Comparison of ENCODE assay signal across 8 mouse cellular contexts in genomic region chr3:34443731-34444628, GRCm38 (mm10).
A peak's percentile ranks its signal among the peaks of the same experiment; 100 is the strongest.
DNase-seq lines count a peak whose midpoint lies in the region; ATAC-seq lines count a peak whose summit lies in the region.

No protein-coding gene starts in this region.

- H3K4me2 ChIP-seq in forebrain, embryonic 16.5 days (ENCODE audit: low read length): peak overlapping the region; percentile 31
- H3K4me2 ChIP-seq in neural tube, embryonic 11.5 days (ENCODE audit: low read depth): peak overlapping the region; percentile 20

- ATAC-seq in forebrain, embryonic 16.5 days: peak; percentile 78
- peak; percentile 86 for ATAC-seq in neural tube, embryonic 11.5 days (ENCODE audit: insufficient read depth, low FRiP score, low TSS enrichment)

- WGBS in forebrain, embryonic 16.5 days: 7% methylated on average over 28 of the region's 28 CpGs
- 29% methylated on average over 28 of the region's 28 CpGs for WGBS in neural tube, embryonic 11.5 days

- H3K9ac ChIP-seq in forebrain, embryonic 16.5 days (replicated peaks; ENCODE audit: low read depth, low read length): no peak overlapping the region; the same call in 1 of the 2 replicates
- no peak overlapping the region for H3K9ac ChIP-seq in neural tube, embryonic 11.5 days (ENCODE audit: low read length)

- H3K9me3 ChIP-seq in forebrain, embryonic 16.5 days (ENCODE audit: control insufficient read depth, low read length): peaks cover 4% of the 10 kb centered on the region; the same call in 1 of the 2 replicates
- H3K9me3 ChIP-seq in neural tube, embryonic 11.5 days (ENCODE audit: control insufficient read depth, low read length): peaks cover 3% of the 10 kb centered on the region; the same call in 1 of the 2 replicates

- intact Hi-C loops in heart, postnatal 25 days (cut with DNase I): no loop called here

- H3K36me3 ChIP-seq in forebrain, embryonic 16.5 days (ENCODE audit: control insufficient read depth, insufficient read depth): no peaks in the 10 kb centered on the region
- H3K36me3 ChIP-seq in neural tube, embryonic 11.5 days (ENCODE audit: control insufficient read depth, insufficient read depth, low read length): no peaks in the 10 kb centered on the region

- H3K4me1 ChIP-seq in forebrain, embryonic 16.5 days (replicated peaks; ENCODE audit: control insufficient read depth, insufficient read depth, low read length): peaks cover 29% of the 10 kb centered on the region
- H3K4me1 ChIP-seq in neural tube, embryonic 11.5 days (ENCODE audit: control insufficient read depth, insufficient read depth, low read length): 0 out of 2 replicates have a peak, but pooled peaks cover 11% of the 10 kb centered on the region

- H3K4me3 ChIP-seq in forebrain, embryonic 16.5 days (replicated peaks; ENCODE audit: low read length): no peak overlapping the region
- H3K4me3 ChIP-seq in neural tube, embryonic 11.5 days (ENCODE audit: low read depth, low read length): no peak overlapping the region

- DNase-seq in 3134 (ENCODE audit: extremely low read depth, insufficient read length, low spot score): peak; percentile 79
- peak; percentile 66 for DNase-seq in brain, embryonic 18.5 days (ENCODE audit: low read depth, low spot score)
- DNase-seq in left cerebral cortex, adult 11 months (ENCODE audit: low spot score): peak; percentile 80
- peak; percentile 62 for DNase-seq in neural tube, embryonic 11.5 days (ENCODE audit: low spot score)
- no peak for DNase-seq in spleen, adult 18-20 months
- DNase-seq in lung, postnatal 36 days: no peak
- DNase-seq in heart, postnatal 25 days (ENCODE audit: low spot score): no peak

- H3K27ac ChIP-seq in forebrain, embryonic 16.5 days (ENCODE audit: low read length): peak overlapping the region; percentile 26
- no peak overlapping the region for H3K27ac ChIP-seq in neural tube, embryonic 11.5 days (ENCODE audit: low read depth, low read length)

- H3K27me3 ChIP-seq in forebrain, embryonic 16.5 days (replicated peaks; ENCODE audit: control insufficient read depth, insufficient read depth, low read length): peaks cover 6% of the 10 kb centered on the region; the same call in 1 of the 2 replicates
- H3K27me3 ChIP-seq in neural tube, embryonic 11.5 days (ENCODE audit: control insufficient read depth, insufficient read depth, low read length): no peaks in the 10 kb centered on the region

Comparison
In these comparisons a context has a peak if more than half of its experiments do, and no peak if none do; other contexts are left out.
1. DNase-seq: peak in 3134 (single experiment), brain, embryonic 18.5 days (single experiment), left cerebral cortex, adult 11 months (single experiment) and neural tube, embryonic 11.5 days (single experiment); none in spleen, adult 18-20 months (0 of 2), lung, postnatal 36 days (single experiment) and heart, postnatal 25 days (single experiment).